Mouse (Mus musculus): ENCODE data around the gene Angel1. TPM values are rescaled to one million over a fixed set of nuclear protein-coding genes. Genes with fewer than 3 reads are reported as not detected.

Gene Angel1
- polyA plus RNA-seq, 1 experiment = 7.3 TPM

DNA sequence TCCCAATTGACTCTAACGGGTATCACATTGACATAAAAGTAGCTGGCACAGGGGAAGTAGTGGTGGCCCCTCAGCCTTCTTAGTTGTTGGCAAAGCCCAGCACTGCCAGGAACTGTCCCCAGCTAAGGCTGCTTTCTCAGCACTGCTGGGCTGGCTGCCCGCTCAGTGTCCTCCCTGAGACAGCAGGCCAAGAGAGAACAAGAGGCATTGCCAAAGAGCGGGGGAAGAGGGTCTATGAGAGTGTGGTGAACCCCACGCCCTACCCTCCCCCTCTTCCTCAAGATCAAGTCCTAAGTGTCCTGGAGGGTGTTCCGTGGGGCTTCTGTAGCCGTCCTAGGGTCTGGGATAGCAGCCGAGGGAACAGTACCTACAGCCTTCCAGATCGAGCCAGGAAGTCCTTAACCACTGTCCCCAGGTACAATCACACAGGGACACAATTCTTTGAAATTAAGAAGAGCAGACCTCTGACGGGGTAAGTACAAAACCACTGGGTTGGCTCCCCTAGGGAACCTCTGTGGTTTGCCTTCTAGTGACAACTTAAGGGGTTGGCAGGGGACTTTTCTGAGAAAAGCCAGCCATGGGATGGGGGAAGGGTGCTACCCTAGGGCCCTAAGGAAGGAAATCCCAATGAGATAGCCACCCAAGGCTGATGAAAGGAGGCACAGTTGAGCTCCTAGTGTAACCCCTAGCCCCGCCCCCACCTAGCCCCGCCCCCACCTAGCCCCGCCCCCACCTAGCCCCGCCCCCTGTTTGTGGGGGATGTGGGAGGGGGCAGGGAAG is 39.5 kb downstream of the Angel1 start:
- Histone ChIP-seq H3K4me1 (ENCODE audit: control insufficient read depth, insufficient read depth, low read length) (no peaks in the 10 kb centered on the region), H3K4me3 (ENCODE audit: insufficient read depth, low read depth, low read length) (no peak overlapping the region), H3K27ac (ENCODE audit: insufficient read depth, low read depth, low read length) (no peak overlapping the region), H3K36me3 (ENCODE audit: control insufficient read depth, insufficient read depth, low read length) (no peaks in the 10 kb centered on the region), H3K27me3 (replicated peaks; ENCODE audit: control insufficient read depth, insufficient read depth, low read length) (no peaks in the 10 kb centered on the region)
- DNase-seq = no peak
- WGBS = 64% methylated on average over 13 of the region's 13 CpGs
- TF ChIP-seq CTCF (conservative IDR thresholded peaks at IDR 0.05; ENCODE audit: insufficient read depth, insufficient read length, low read depth, low read length) (no peak), POLR2A (IDR thresholded peaks at IDR 0.05; ENCODE audit: low read depth, low read length) (no peak)

DNA sequence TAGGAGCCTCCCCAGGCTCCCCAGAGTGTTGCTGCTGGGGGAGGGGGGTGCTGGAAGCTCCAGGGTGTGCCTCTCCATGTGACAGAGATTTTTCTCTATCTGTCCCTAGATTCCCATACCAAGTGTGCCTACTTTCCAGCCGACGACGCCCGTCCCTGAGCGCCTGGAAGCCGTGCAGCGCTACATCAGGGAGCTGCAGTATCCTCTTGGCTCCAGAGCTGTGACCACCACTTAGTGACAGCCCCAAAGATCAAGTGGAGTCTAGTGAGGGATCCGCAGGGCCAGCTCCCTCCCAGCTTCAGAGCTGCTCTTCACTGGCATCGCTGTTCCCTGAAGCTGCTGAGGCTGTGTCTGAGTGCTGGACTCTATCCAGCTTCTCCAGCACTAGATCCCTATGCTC is 41.0 kb downstream of the Angel1 start:
- no peak for TF ChIP-seq POLR2A (IDR thresholded peaks at IDR 0.05; ENCODE audit: low read depth, low read length)
- no peak for TF ChIP-seq CTCF (conservative IDR thresholded peaks at IDR 0.05; ENCODE audit: insufficient read depth, insufficient read length, low read depth, low read length)
- Histone ChIP-seq H3K36me3 (ENCODE audit: control insufficient read depth, insufficient read depth, low read length) (no peaks in the 10 kb centered on the region), H3K4me3 (ENCODE audit: insufficient read depth, low read depth, low read length) (no peak overlapping the region), H3K4me1 (ENCODE audit: control insufficient read depth, insufficient read depth, low read length) (no peaks in the 10 kb centered on the region), H3K27me3 (replicated peaks; ENCODE audit: control insufficient read depth, insufficient read depth, low read length) (no peaks in the 10 kb centered on the region), H3K27ac (ENCODE audit: insufficient read depth, low read depth, low read length) (no peak overlapping the region)
- 77% methylated on average over 9 of the region's 9 CpGs for WGBS
- DNase-seq = no peak

DNA sequence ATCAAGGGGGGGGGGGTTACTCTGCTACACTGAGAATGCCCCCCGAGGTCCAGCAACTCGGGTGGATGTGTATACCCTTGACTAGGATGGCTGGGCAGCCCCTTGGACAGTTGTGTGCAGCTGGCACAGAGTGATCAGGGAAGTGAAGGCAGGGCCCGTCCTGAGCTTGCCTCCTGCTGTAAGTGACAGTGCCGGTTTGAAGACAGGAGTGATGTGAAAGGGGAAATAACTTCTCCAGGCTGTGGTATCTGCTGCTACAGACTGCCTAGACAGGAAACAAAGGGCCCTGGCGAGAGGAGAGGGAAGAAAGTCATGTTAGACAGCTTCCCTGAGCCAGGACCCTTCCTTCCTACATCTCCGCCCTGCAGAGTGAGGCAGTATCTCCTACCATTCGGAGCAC is 42.6 kb downstream of the Angel1 start:
- H3K27me3 ChIP-seq (replicated peaks; ENCODE audit: control insufficient read depth, insufficient read depth, low read length) = no peaks in the 10 kb centered on the region
- no peak for DNase-seq
- H3K4me3 ChIP-seq (ENCODE audit: insufficient read depth, low read depth, low read length) = no peak overlapping the region
- no peaks in the 10 kb centered on the region for H3K36me3 ChIP-seq (ENCODE audit: control insufficient read depth, insufficient read depth, low read length)
- H3K4me1 ChIP-seq (ENCODE audit: control insufficient read depth, insufficient read depth, low read length) = no peaks in the 10 kb centered on the region
- H3K27ac ChIP-seq (ENCODE audit: insufficient read depth, low read depth, low read length) = no peak overlapping the region
- WGBS = 54% methylated on average over 7 of the region's 7 CpGs
- TF ChIP-seq CTCF (conservative IDR thresholded peaks at IDR 0.05; ENCODE audit: insufficient read depth, insufficient read length, low read depth, low read length) (no peak), POLR2A (IDR thresholded peaks at IDR 0.05; ENCODE audit: low read depth, low read length) (no peak)

DNA sequence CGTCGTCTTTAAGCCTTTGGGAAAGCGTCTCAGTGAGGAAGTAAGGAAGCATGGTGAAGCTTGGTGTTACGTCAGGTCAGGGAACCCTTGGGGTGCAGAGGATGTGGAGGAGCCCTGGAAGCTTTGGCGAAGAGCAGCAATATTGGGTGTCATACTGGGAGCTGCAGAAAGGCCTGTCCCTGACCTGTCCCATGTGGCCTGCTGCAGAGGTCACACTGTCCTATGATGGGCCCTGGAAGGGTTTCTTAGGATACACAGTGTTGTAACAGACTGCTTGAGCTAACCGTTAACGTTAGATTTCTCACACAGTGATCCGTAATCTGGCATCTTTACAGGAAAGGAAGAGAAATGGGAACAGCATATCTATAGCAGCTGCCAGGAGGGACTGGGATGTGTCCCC is 44.1 kb downstream of the Angel1 start:
- DNase-seq = no peak
- WGBS = 79% methylated on average over 8 of the region's 8 CpGs
- Histone ChIP-seq H3K27ac (ENCODE audit: insufficient read depth, low read depth, low read length) (no peak overlapping the region), H3K4me1 (ENCODE audit: control insufficient read depth, insufficient read depth, low read length) (no peaks in the 10 kb centered on the region; the same call in 1 of the 2 replicates), H3K36me3 (ENCODE audit: control insufficient read depth, insufficient read depth, low read length) (no peaks in the 10 kb centered on the region), H3K4me3 (ENCODE audit: insufficient read depth, low read depth, low read length) (no peak overlapping the region), H3K27me3 (replicated peaks; ENCODE audit: control insufficient read depth, insufficient read depth, low read length) (no peaks in the 10 kb centered on the region)
- TF ChIP-seq CTCF (conservative IDR thresholded peaks at IDR 0.05; ENCODE audit: insufficient read depth, insufficient read length, low read depth, low read length) = no peak

DNA sequence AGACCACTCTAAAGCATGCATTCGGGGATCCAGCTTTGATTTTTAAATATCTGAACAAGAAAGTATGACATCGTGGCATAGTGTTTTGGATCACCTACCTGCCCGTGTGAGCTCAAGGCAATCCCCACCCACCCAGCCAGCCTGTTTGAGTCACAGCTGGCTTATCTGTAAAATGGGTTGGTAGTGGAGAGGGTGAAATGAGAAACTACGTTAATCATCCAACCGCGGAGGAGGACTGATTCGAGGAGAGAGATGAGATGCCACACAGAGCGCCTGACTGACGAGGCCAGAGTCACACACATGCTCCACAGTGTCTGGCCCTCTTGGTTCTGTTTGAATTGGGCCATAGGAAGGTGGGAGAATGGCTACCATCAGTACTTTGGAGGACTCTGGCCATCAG is 44.6 kb downstream of the Angel1 start:
- no peaks in the 10 kb centered on the region; the same call in 1 of the 2 replicates for H3K4me1 ChIP-seq (ENCODE audit: control insufficient read depth, insufficient read depth, low read length)
- H3K27me3 ChIP-seq (replicated peaks; ENCODE audit: control insufficient read depth, insufficient read depth, low read length) = no peaks in the 10 kb centered on the region
- no peak overlapping the region for H3K27ac ChIP-seq (ENCODE audit: insufficient read depth, low read depth, low read length)
- WGBS = 86% methylated on average over 9 of the region's 9 CpGs
- DNase-seq = no peak
- H3K4me3 ChIP-seq (ENCODE audit: insufficient read depth, low read depth, low read length) = no peak overlapping the region
- TF ChIP-seq CTCF (conservative IDR thresholded peaks at IDR 0.05; ENCODE audit: insufficient read depth, insufficient read length, low read depth, low read length) (no peak), POLR2A (IDR thresholded peaks at IDR 0.05; ENCODE audit: low read depth, low read length) (no peak)
- H3K36me3 ChIP-seq (ENCODE audit: control insufficient read depth, insufficient read depth, low read length) = no peaks in the 10 kb centered on the region

DNA sequence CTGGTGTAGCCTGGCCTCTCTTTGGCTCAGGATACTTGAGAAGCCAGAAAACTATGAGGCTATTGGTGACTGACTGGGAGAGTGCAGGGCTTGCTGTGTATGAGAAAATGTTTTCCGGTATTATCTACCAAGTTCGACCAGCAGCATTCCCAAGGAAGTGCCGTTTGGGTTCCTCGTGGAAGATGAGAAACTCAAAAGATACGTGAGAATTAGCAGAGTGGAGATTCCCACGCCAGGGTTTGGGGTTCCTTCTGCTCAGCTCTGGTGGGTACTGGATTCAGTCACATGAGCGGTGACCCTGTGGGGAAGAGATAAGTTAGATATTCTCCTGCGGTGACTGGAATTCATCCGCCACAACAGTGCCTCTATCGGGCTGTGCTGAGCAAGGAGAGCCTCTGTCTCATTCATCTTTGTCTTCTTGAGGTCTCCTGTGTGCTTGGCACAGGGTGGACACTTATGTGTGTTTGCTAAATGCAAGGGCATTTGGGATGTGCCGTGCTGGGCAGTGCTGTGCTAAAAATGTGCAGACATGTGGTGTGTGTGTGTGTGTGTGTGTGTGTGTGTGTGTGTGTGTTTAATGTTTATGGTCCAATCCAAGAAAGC is 45.6 kb downstream of the Angel1 start:
- TF ChIP-seq POLR2A (IDR thresholded peaks at IDR 0.05; ENCODE audit: low read depth, low read length) = no peak
- TF ChIP-seq CTCF (conservative IDR thresholded peaks at IDR 0.05; ENCODE audit: insufficient read depth, insufficient read length, low read depth, low read length) = no peak
- Histone ChIP-seq H3K27me3 (replicated peaks; ENCODE audit: control insufficient read depth, insufficient read depth, low read length) (no peaks in the 10 kb centered on the region), H3K4me3 (ENCODE audit: insufficient read depth, low read depth, low read length) (no peak overlapping the region), H3K27ac (ENCODE audit: insufficient read depth, low read depth, low read length) (no peak overlapping the region), H3K36me3 (ENCODE audit: control insufficient read depth, insufficient read depth, low read length) (no peaks in the 10 kb centered on the region), H3K4me1 (ENCODE audit: control insufficient read depth, insufficient read depth, low read length) (no peaks in the 10 kb centered on the region; the same call in 1 of the 2 replicates)
- WGBS = 51% methylated on average over 11 of the region's 11 CpGs
- no peak for DNase-seq

DNA sequence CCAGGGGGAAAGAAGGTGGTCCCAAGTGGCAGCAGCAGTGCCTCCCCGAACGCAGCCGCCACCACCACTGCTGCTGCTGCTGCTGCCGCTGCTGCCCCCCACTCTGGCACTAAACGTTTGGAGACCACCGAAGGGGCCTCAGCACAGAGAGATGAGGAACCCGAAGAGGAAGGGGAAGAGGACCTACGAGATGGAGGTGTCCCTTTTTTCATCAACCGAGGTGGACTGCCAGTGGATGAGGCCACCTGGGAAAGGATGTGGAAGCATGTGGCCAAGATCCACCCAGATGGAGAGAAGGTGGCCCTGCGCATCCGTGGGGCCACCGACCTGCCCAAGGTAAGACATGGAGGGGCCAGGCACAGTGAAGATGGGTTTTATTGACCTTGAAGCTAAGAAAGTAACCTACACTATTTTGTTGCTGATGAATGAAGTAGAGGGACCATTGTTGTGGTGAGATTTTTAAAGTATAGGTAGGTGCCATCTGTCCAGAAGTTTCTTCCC is 46.2 kb downstream of the Angel1 start:
- no peaks in the 10 kb centered on the region; the same call in 1 of the 2 replicates for H3K4me1 ChIP-seq (ENCODE audit: control insufficient read depth, insufficient read depth, low read length)
- H3K4me3 ChIP-seq (ENCODE audit: insufficient read depth, low read depth, low read length) = peak overlapping the region; percentile 1; the same call in 1 of the 2 replicates
- H3K27me3 ChIP-seq (replicated peaks; ENCODE audit: control insufficient read depth, insufficient read depth, low read length) = no peaks in the 10 kb centered on the region
- no peak overlapping the region for H3K27ac ChIP-seq (ENCODE audit: insufficient read depth, low read depth, low read length)
- no peak for TF ChIP-seq CTCF (conservative IDR thresholded peaks at IDR 0.05; ENCODE audit: insufficient read depth, insufficient read length, low read depth, low read length)
- no peak for TF ChIP-seq POLR2A (IDR thresholded peaks at IDR 0.05; ENCODE audit: low read depth, low read length)
- WGBS = 32% methylated on average over 12 of the region's 12 CpGs
- no peaks in the 10 kb centered on the region for H3K36me3 ChIP-seq (ENCODE audit: control insufficient read depth, insufficient read depth, low read length)
- no peak for DNase-seq
